Comparison of ENCODE assay signal across 14 mouse cellular contexts in the genomic region with DNA sequence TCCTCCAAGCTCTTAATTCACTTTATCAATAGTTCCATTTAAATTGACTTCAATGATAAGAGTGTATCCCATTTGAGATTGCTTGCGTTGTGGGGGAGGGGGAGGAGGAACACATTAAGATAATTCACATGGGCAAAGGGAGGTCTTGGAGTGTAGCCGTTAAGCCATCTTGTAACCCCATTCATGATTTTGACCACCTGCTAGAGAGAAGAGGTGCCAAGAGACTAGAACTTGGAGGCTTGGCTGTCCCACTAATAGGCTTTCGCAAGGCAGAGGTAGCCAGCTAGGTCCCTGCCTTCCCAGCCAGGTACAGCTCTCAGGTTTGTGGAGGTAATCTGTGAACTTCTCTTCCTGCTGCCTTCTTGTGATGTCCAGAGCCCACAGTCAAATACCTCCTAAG.
DNase-seq lines count a peak whose midpoint lies in the region; TF ChIP-seq lines count a peak whose summit lies in the region.
"Had no signal": no experiment of that assay in that cellular context is flagged by ENCODE, and none has a peak within 500 bp of the region (broad histone marks: within the 10 kb centered on the region; RNA-seq: fewer than 3 reads in every experiment).

No protein-coding gene starts in this region.

- H3K27ac ChIP-seq in gastrocnemius, adult 2 months, result peak overlapping the region; percentile 20; the same call in 1 of the 2 replicates
- peak overlapping the region; percentile 77 for H3K27ac ChIP-seq in layer of hippocampus, adult 2 months
- no peak overlapping the region for H3K27ac ChIP-seq in testis, adult 2 months (ENCODE audit: control insufficient read depth, insufficient read depth, low read depth, low read length)
- H3K27ac ChIP-seq: embryonic facial prominence, embryonic 13.5 days; liver, embryonic 14.5 days; lung, embryonic 15.5 days; midbrain, embryonic 12.5 days had no signal

- intact Hi-C loops in gastrocnemius, adult 2 months (cut with DNase I), result no loop called here

- no peaks in the 10 kb centered on the region for H3K4me1 ChIP-seq in testis, adult 2 months (ENCODE audit: control insufficient read depth, insufficient read depth, low read length)
- H3K4me1 ChIP-seq: embryonic facial prominence, embryonic 13.5 days; lung, embryonic 15.5 days; midbrain, embryonic 12.5 days had no signal

- H3K36me3 ChIP-seq in testis, adult 2 months (ENCODE audit: control insufficient read depth, insufficient read depth, low read length), result no peaks in the 10 kb centered on the region

- no peak for DNase-seq in gastrocnemius, adult 2 months
- DNase-seq in gastrocnemius, postnatal 25 days, result no peak
- DNase-seq in layer of hippocampus, adult 2 months (ENCODE audit: low spot score in 2 of 2), result no peak
- no peak for DNase-seq in layer of hippocampus, adult 18-20 months (ENCODE audit: low spot score in 2 of 2)
- DNase-seq in testis, postnatal 10 days (ENCODE audit: low spot score), result no peak
- DNase-seq in urinary bladder, postnatal 25 days (ENCODE audit: low spot score), result no peak
- DNase-seq: heart, postnatal 14 days; kidney, postnatal 4 days; thymus, postnatal 25 days had no signal

- no peak for TF ChIP-seq POLR2A in testis, adult 2 months (IDR thresholded peaks at IDR 0.05; ENCODE audit: control insufficient read depth, low read depth, low read length)

- no peak for TF ChIP-seq CTCF in gastrocnemius, adult 2 months (IDR thresholded peaks at IDR 0.05)
- TF ChIP-seq CTCF in layer of hippocampus, adult 2 months (conservative IDR thresholded peaks at IDR 0.05), result no peak
- no peak for TF ChIP-seq CTCF in testis, adult 2 months (IDR thresholded peaks at IDR 0.05; ENCODE audit: control insufficient read depth, insufficient read depth, insufficient replicate concordance, low read depth, low read length)

- H3K4me3 ChIP-seq in gastrocnemius, adult 2 months, result no peak overlapping the region
- no peak overlapping the region for H3K4me3 ChIP-seq in layer of hippocampus, adult 2 months
- H3K4me3 ChIP-seq in testis, adult 2 months (ENCODE audit: control insufficient read depth, low read depth, low read length), result peak overlapping the region; percentile 49
- H3K4me3 ChIP-seq: embryonic facial prominence, embryonic 13.5 days; lung, embryonic 15.5 days; midbrain, embryonic 12.5 days had no signal

- H3K27me3 ChIP-seq in testis, adult 2 months (ENCODE audit: control insufficient read depth, insufficient read depth, low read length), result no peaks in the 10 kb centered on the region
- H3K27me3 ChIP-seq: embryonic facial prominence, embryonic 13.5 days; lung, embryonic 15.5 days; midbrain, embryonic 12.5 days had no signal
